ENCODE assay signal across 9 mouse cellular contexts in the genomic region with DNA sequence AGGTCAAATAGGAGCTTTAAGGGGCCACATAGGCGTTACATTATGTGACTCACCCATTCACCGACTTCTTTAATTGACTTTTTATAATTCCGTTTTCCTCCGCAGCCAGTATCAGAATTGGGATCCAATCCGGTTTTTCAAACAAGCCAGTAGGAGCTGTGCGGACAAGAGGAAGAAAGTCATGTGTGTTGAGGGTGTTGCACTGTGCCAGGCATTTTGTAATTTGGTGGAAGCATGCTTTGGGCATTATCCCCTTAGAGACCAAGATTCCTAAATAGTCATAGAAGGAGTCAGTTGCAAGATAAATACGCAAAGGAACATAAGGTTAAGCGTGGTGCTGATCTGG. TPM values are rescaled to one million over a fixed set of nuclear protein-coding genes. Genes with fewer than 3 reads are reported as not detected.
A peak's percentile ranks its signal among the peaks of the same experiment; 100 is the strongest.
DNase-seq lines count a peak whose midpoint lies in the region; ATAC-seq and TF ChIP-seq lines count a peak whose summit lies in the region.
"Had no signal": no experiment of that assay in that cellular context is flagged by ENCODE, and none has a peak within 500 bp of the region (broad histone marks: within the 10 kb centered on the region; RNA-seq: fewer than 3 reads in every experiment).

No protein-coding gene starts in this region.

- peak overlapping the region; percentile 96 for H3K9ac ChIP-seq in hindbrain, embryonic 13.5 days
- peak overlapping the region; percentile 47 for H3K9ac ChIP-seq in lung, embryonic 15.5 days
- peak overlapping the region; percentile 37; the same call in 1 of the 2 replicates for H3K9ac ChIP-seq in stomach, embryonic 14.5 days (replicated peaks; ENCODE audit: low read depth, low read length)

- H3K79me3 ChIP-seq in C2C12 (ENCODE audit: low read depth) = peaks cover 42% of the 10 kb centered on the region

- ATAC-seq in hindbrain, embryonic 13.5 days (ENCODE audit: low FRiP score) = peak; percentile 93
- peak; percentile 90 for ATAC-seq in lung, embryonic 15.5 days (ENCODE audit: borderline replicate concordance, extremely low read depth, low FRiP score, low TSS enrichment)
- ATAC-seq in stomach, embryonic 14.5 days (ENCODE audit: insufficient number of reproducible peaks, insufficient read depth, low FRiP score, low read depth) = peak; percentile 87; the same call in 1 of the 2 replicates

- peak; percentile 24 for DNase-seq in gastrocnemius, postnatal 14 days
- no peak for DNase-seq in gastrocnemius, postnatal 10 days
- no peak for DNase-seq in embryonic facial prominence, embryonic 10.5 days (ENCODE audit: low spot score)
- DNase-seq in cerebellum, postnatal 4 days (ENCODE audit: low spot score in 2 of 2) = no peak

- peaks cover 46% of the 10 kb centered on the region for H3K79me2 ChIP-seq in C2C12 (ENCODE audit: control insufficient read depth, insufficient read depth)

- under 1% methylated on average over 8 of the region's 8 CpGs for WGBS in embryonic facial prominence, embryonic 10.5 days
- 1% methylated on average over 8 of the region's 8 CpGs for WGBS in hindbrain, embryonic 13.5 days
- WGBS in lung, embryonic 15.5 days = under 1% methylated on average over 8 of the region's 8 CpGs
- 1% methylated on average over 8 of the region's 8 CpGs for WGBS in stomach, embryonic 14.5 days

- intact Hi-C loops in gastrocnemius, postnatal 14 days (cut with DNase I; ENCODE audit: low total_unique reads) = no loop called here

- H3K4me1 ChIP-seq in embryonic facial prominence, embryonic 10.5 days = peaks cover 14% of the 10 kb centered on the region
- H3K4me1 ChIP-seq in hindbrain, embryonic 13.5 days (replicated peaks) = peaks cover 10% of the 10 kb centered on the region
- peaks cover 17% of the 10 kb centered on the region for H3K4me1 ChIP-seq in lung, embryonic 15.5 days
- H3K4me1 ChIP-seq in stomach, embryonic 14.5 days (ENCODE audit: control insufficient read depth, insufficient read depth, low read length) = peaks cover 4% of the 10 kb centered on the region; the same call in 1 of the 2 replicates

- H3K9me3 ChIP-seq in embryonic facial prominence, embryonic 10.5 days = no peaks in the 10 kb centered on the region
- no peaks in the 10 kb centered on the region for H3K9me3 ChIP-seq in hindbrain, embryonic 13.5 days
- no peaks in the 10 kb centered on the region for H3K9me3 ChIP-seq in lung, embryonic 15.5 days
- H3K9me3 ChIP-seq in stomach, embryonic 14.5 days (ENCODE audit: control insufficient read depth, low read depth, low read length) = no peaks in the 10 kb centered on the region

- no peaks in the 10 kb centered on the region for H3K36me3 ChIP-seq in C2C12 (ENCODE audit: control insufficient read depth, insufficient read depth)
- no peaks in the 10 kb centered on the region for H3K36me3 ChIP-seq in embryonic facial prominence, embryonic 10.5 days (replicated peaks)
- peaks cover 9% of the 10 kb centered on the region for H3K36me3 ChIP-seq in hindbrain, embryonic 13.5 days
- no peaks in the 10 kb centered on the region for H3K36me3 ChIP-seq in lung, embryonic 15.5 days
- no peaks in the 10 kb centered on the region; the same call in 1 of the 2 replicates for H3K36me3 ChIP-seq in stomach, embryonic 14.5 days (ENCODE audit: control insufficient read depth, insufficient read depth, low read length)

- H3K4me2 ChIP-seq in hindbrain, embryonic 13.5 days = peak overlapping the region; percentile 95
- H3K4me2 ChIP-seq in lung, embryonic 15.5 days = peak overlapping the region; percentile 66
- H3K4me2 ChIP-seq in stomach, embryonic 14.5 days (replicated peaks; ENCODE audit: low read depth, low read length) = peak overlapping the region; percentile 48

- H3K27me3 ChIP-seq in C2C12 (ENCODE audit: control insufficient read depth, insufficient read depth, insufficient read length) = no peaks in the 10 kb centered on the region
- no peaks in the 10 kb centered on the region for H3K27me3 ChIP-seq in embryonic facial prominence, embryonic 10.5 days (replicated peaks; ENCODE audit: low read depth, poor library complexity, severe bottlenecking)
- H3K27me3 ChIP-seq in hindbrain, embryonic 13.5 days = no peaks in the 10 kb centered on the region
- no peaks in the 10 kb centered on the region for H3K27me3 ChIP-seq in lung, embryonic 15.5 days
- no peaks in the 10 kb centered on the region for H3K27me3 ChIP-seq in stomach, embryonic 14.5 days (ENCODE audit: control insufficient read depth, insufficient read depth, low read length)

- peak overlapping the region; percentile 93 for H3K27ac ChIP-seq in embryonic facial prominence, embryonic 10.5 days (replicated peaks)
- peak overlapping the region; percentile 94 for H3K27ac ChIP-seq in hindbrain, embryonic 13.5 days
- peak overlapping the region; percentile 94 for H3K27ac ChIP-seq in lung, embryonic 15.5 days
- peak overlapping the region; percentile 83 for H3K27ac ChIP-seq in stomach, embryonic 14.5 days (ENCODE audit: low read length)

- no peak for TF ChIP-seq CTCF in C2C12 (IDR thresholded peaks at IDR 0.05; ENCODE audit: control insufficient read depth, insufficient read depth, insufficient read length)

- H3ac ChIP-seq in C2C12 (ENCODE audit: control insufficient read depth, insufficient read length, low read depth) = peak overlapping the region; percentile 65

- H3K4me3 ChIP-seq in C2C12 (ENCODE audit: insufficient read depth, poor library complexity, severe bottlenecking) = peak overlapping the region; percentile 86
- H3K4me3 ChIP-seq in embryonic facial prominence, embryonic 10.5 days = peak overlapping the region; percentile 84
- peak overlapping the region; percentile 99 for H3K4me3 ChIP-seq in hindbrain, embryonic 13.5 days
- peak overlapping the region; percentile 92 for H3K4me3 ChIP-seq in lung, embryonic 15.5 days
- peak overlapping the region; percentile 93 for H3K4me3 ChIP-seq in stomach, embryonic 14.5 days (ENCODE audit: low read depth, low read length)

TF ChIP-seq in C2C12, 6 proteins besides CTCF, POLR2A, EP300 and RAD21:
- TF ChIP-seq FOSL1 (IDR thresholded peaks at IDR 0.05; ENCODE audit: insufficient read depth, low read length, poor library complexity, severe bottlenecking) (no peak), USF1 (IDR thresholded peaks at IDR 0.05; ENCODE audit: low read depth) (peak; percentile 64), MYOG (IDR thresholded peaks at IDR 0.05; ENCODE audit: control insufficient read depth, extremely low read depth, insufficient read length) (no peak)

RNA-seq across cellular contexts. Expression of a gene that starts 0.6 kb away (rescaled TPM):
- 100 to 1,000 TPM; 663 to 775 TPM for total RNA-seq in gastrocnemius, postnatal 14 days (2021)
- 100 to 1,000 TPM; 647 to 794 TPM for total RNA-seq in gastrocnemius, postnatal 10 days (2021)
- polyA plus RNA-seq in C2C12 (2012; fragmentation: generic; extraction: Trizol) = 734 TPM
- 499 and 516 TPM in 2 replicates for polyA plus RNA-seq in embryonic facial prominence, embryonic 10.5 days (2016; fragmentation: Nextera tagmentation; extraction: Ambion mirVana)
- 795 and 863 TPM in 2 replicates for polyA plus RNA-seq in hindbrain, embryonic 13.5 days (2015; fragmentation: Nextera tagmentation; extraction: Ambion mirVana)
- 636 and 712 TPM in 2 replicates for polyA plus RNA-seq in lung, embryonic 15.5 days (2015; fragmentation: Nextera tagmentation; extraction: Ambion mirVana)
- polyA plus RNA-seq in stomach, embryonic 14.5 days (2014; fragmentation: Nextera tagmentation; extraction: Ambion mirVana) = 667 and 745 TPM in 2 replicates

RNA-seq across cellular contexts. Expression of a gene that starts 40.0 kb away (rescaled TPM):
- total RNA-seq in gastrocnemius, postnatal 14 days (2021) = 10 to 100 TPM; 11.8 to 14.3 TPM
- total RNA-seq in gastrocnemius, postnatal 10 days (2021) = 10 to 100 TPM; 15.1 to 21.3 TPM
- polyA plus RNA-seq in C2C12 (2012; fragmentation: generic; extraction: Trizol) = 5.6 TPM
- 14.1 and 14.9 TPM in 2 replicates for polyA plus RNA-seq in embryonic facial prominence, embryonic 10.5 days (2016; fragmentation: Nextera tagmentation; extraction: Ambion mirVana)
- 15.8 and 20.6 TPM in 2 replicates for polyA plus RNA-seq in hindbrain, embryonic 13.5 days (2015; fragmentation: Nextera tagmentation; extraction: Ambion mirVana)
- 11.2 and 15.5 TPM in 2 replicates for polyA plus RNA-seq in lung, embryonic 15.5 days (2015; fragmentation: Nextera tagmentation; extraction: Ambion mirVana)
- 12.7 and 15.9 TPM in 2 replicates for polyA plus RNA-seq in stomach, embryonic 14.5 days (2014; fragmentation: Nextera tagmentation; extraction: Ambion mirVana)

RNA-seq across cellular contexts. Expression of a gene that starts 44.3 kb away (rescaled TPM):
- total RNA-seq in gastrocnemius, postnatal 14 days (2021) = 10 to 100 TPM; 31.9 to 36.4 TPM
- 10 to 100 TPM; 30.5 to 34.3 TPM for total RNA-seq in gastrocnemius, postnatal 10 days (2021)
- polyA plus RNA-seq in C2C12 (2012; fragmentation: generic; extraction: Trizol) = 13.7 TPM
- polyA plus RNA-seq in embryonic facial prominence, embryonic 10.5 days (2016; fragmentation: Nextera tagmentation; extraction: Ambion mirVana) = 23.2 and 23.7 TPM in 2 replicates
- 35.6 and 37.7 TPM in 2 replicates for polyA plus RNA-seq in hindbrain, embryonic 13.5 days (2015; fragmentation: Nextera tagmentation; extraction: Ambion mirVana)
- 21.7 and 25.7 TPM in 2 replicates for polyA plus RNA-seq in lung, embryonic 15.5 days (2015; fragmentation: Nextera tagmentation; extraction: Ambion mirVana)
- polyA plus RNA-seq in stomach, embryonic 14.5 days (2014; fragmentation: Nextera tagmentation; extraction: Ambion mirVana) = 32.7 and 39.6 TPM in 2 replicates

RNA-seq across cellular contexts. Expression of a gene that starts 59.1 kb away (rescaled TPM):
- under 1 TPM in 1 of 2 experiments, not detected in 1; 0.13 TPM for total RNA-seq in gastrocnemius, postnatal 14 days (2021)
- total RNA-seq in gastrocnemius, postnatal 10 days (2021) = not detected
- not detected for polyA plus RNA-seq in C2C12 (2012; fragmentation: generic; extraction: Trizol)
- polyA plus RNA-seq in embryonic facial prominence, embryonic 10.5 days (2016; fragmentation: Nextera tagmentation; extraction: Ambion mirVana) = not detected in 2 replicates
- not detected in 2 replicates for polyA plus RNA-seq in hindbrain, embryonic 13.5 days (2015; fragmentation: Nextera tagmentation; extraction: Ambion mirVana)
- 4.3 and 20.4 TPM in 2 replicates for polyA plus RNA-seq in lung, embryonic 15.5 days (2015; fragmentation: Nextera tagmentation; extraction: Ambion mirVana)
- polyA plus RNA-seq in stomach, embryonic 14.5 days (2014; fragmentation: Nextera tagmentation; extraction: Ambion mirVana) = 0.33 TPM in 1 of 2 replicates, not detected in the other
- total RNA-seq: left cerebral cortex, postnatal 36 days had no signal

Comparison
In these comparisons a context has a peak if more than half of its experiments do, and no peak if none do; other contexts are left out.
1. H3K9ac ChIP-seq: peak in every context shown above with its lines; median percentile 96 in hindbrain, embryonic 13.5 days; 47 in lung, embryonic 15.5 days; 37 in stomach, embryonic 14.5 days.